Mouse (Mus musculus) hindbrain, embryonic 10.5 days (tissue): Measurements from ENCODE around the gene Arpc2. TPM values are rescaled to one million over a fixed set of nuclear protein-coding genes. Genes with fewer than 3 reads are reported as not detected.
A peak's percentile ranks its signal among the peaks of the same experiment; 100 is the strongest.

ENCODE experiments used
- DNase-seq: peaks from one replicate; pipeline ENCODE4 v3.0.0-alpha.2; 2017; ENCODE audit warnings: low spot score
- H3K27ac ChIP-seq: fragments of 300-500 bp; sonication (generic); 2 replicates; pipeline ENCODE4 v1.5.1; 2016; ENCODE audit warnings: mild to moderate bottlenecking, moderate library complexity
- H3K27me3 ChIP-seq: fragments of 300-500 bp; sonication (generic); 2 replicates; pipeline ENCODE4 v1.6.1; 2016; ENCODE audit warnings: mild to moderate bottlenecking; ENCODE audit not compliant: poor library complexity, insufficient read depth, severe bottlenecking
- H3K36me3 ChIP-seq: fragments of 300-500 bp; sonication (generic); 2 replicates; pipeline ENCODE4 v1.6.1; 2016; ENCODE audit warnings: mild to moderate bottlenecking, moderate library complexity
- H3K4me1 ChIP-seq: fragments of 300-500 bp; sonication (generic); replicated peaks from 2 replicates; pipeline ENCODE4 v1.6.1; 2016; ENCODE audit warnings: mild to moderate bottlenecking
- H3K4me3 ChIP-seq: fragments of 300-500 bp; sonication (generic); 2 replicates; pipeline ENCODE4 v1.5.1; 2016; ENCODE audit warnings: mild to moderate bottlenecking, moderate library complexity
- H3K9me3 ChIP-seq: fragments of 300-500 bp; sonication (generic); 2 replicates; pipeline ENCODE4 v1.6.1; 2016; ENCODE audit warnings: mild to moderate bottlenecking, moderate library complexity
- WGBS: fragments of 180-500 bp; shearing (Covaris S2); methylation state at CpG from one replicate; pipeline ENCODE4 v1.1.7; 2016; 5-methylcytosine and 5-hydroxymethylcytosine counted together
- polyA plus RNA-seq: library from polyadenylated mRNA; unstranded; fragments of >200 nt; fragmentation: Nextera tagmentation; extraction: Ambion mirVana; gene quantifications from 2 replicates; pipeline ENCODE4 v1.2.1, GENCODE M21; 2016

The Arpc2 gene
- polyA plus RNA-seq, 1 experiment from 2014 or later: 352 TPM

DNA sequence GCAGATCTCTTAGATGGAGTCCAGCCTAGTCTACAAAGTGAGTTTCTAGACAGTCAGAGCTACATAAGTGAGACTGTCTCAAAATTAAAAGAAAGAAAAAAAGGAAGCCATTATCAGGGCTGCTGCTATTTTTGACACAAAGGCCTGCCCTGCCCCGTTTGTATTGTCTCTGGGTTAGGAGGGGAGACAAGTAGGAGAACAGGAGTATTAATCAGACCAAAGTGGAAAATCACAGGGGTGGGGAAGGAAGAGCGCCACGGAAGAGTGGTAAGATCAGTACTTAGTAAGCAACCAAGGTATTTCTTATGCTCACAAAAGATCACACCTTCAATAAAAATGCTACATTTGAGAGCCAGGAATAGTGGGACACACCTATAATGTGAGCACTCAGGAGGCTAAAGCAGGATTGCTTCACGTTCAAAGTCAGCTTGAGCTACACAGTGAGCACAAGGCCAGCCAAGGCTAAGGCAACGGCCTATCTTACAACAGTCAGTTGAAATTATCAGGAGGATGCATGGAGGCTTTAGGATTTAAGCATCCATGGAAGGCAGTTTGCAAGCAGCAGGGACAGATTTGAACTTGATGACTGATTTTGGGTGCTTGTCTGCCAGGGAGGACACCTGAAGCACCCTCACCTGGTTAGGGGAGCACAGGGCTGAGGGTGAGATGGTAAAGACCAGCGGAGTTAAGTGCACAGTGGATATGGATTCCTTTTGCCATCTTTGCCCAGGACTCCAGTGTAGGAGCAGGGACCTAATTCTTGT, 64.6 kb downstream of the Arpc2 start:
- DNase-seq: no peak
- WGBS: 88% methylated on average over 6 of the region's 6 CpGs

DNA sequence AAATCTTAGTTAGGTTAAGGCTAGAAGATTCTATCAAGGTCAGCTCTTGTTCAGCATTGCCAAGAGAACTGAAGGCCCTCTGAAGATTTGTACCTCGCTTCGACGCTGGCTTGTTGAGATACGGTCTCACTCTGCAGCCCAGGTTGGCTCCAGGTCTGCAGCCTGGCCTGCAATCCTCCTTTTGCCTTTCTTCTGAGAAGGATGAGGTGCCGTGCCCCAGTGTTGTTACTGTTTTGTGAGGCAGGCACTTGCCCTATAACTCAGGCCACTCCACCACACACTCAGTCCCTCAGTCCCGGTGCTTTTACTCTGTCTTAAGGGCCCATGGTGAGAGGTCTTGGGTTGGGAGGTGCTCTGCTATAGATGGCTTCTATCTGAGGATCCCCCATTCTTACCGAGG, 66.3 kb downstream of the Arpc2 start:
- peaks cover 2% of the 10 kb centered on the region for H3K36me3 ChIP-seq
- H3K27me3 ChIP-seq: peaks cover 14% of the 10 kb centered on the region; the same call in 1 of the 2 replicates
- no peak overlapping the region for H3K4me3 ChIP-seq
- H3K9me3 ChIP-seq: no peaks in the 10 kb centered on the region
- no peak for DNase-seq
- peaks cover 21% of the 10 kb centered on the region for H3K4me1 ChIP-seq
- H3K27ac ChIP-seq: no peak overlapping the region
- 92% methylated on average over 7 of the region's 7 CpGs for WGBS

More for the DNA sequence above, 64.6 kb downstream of the Arpc2 start:
- H3K9me3 ChIP-seq: no peaks in the 10 kb centered on the region
- H3K27ac ChIP-seq: no peak overlapping the region
- peaks cover 7% of the 10 kb centered on the region for H3K36me3 ChIP-seq
- peaks cover 38% of the 10 kb centered on the region for H3K4me1 ChIP-seq
- H3K4me3 ChIP-seq: no peak overlapping the region
- H3K27me3 ChIP-seq: peaks cover 12% of the 10 kb centered on the region; the same call in 1 of the 2 replicates

DNA sequence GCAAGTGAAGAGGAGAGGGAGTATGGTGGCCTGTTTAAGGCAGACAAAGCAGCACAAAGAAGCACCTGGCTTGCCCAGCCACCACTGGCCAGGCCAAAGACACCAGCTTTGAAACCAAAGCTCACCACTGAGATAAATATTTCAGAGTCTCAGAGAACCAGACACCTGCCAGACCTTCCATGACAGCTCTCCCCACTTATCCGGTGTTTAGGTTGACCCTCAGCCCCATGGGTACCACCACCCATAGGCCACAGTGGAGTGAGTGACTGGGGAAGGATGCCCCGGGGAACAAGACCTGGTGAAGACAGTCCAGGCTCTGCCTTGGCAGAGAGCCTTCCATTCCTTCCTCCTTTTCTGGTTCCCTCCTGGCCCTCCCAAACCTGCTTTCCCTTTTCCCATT, 67.0 kb downstream of the Arpc2 start:
- H3K27ac ChIP-seq: no peak overlapping the region
- H3K27me3 ChIP-seq: peaks cover 14% of the 10 kb centered on the region; the same call in 1 of the 2 replicates
- no peaks in the 10 kb centered on the region for H3K9me3 ChIP-seq
- no peak for DNase-seq
- H3K4me1 ChIP-seq: peaks cover 17% of the 10 kb centered on the region
- 73% methylated on average over 2 of the region's 2 CpGs for WGBS
- no peaks in the 10 kb centered on the region for H3K36me3 ChIP-seq
- no peak overlapping the region for H3K4me3 ChIP-seq

DNA sequence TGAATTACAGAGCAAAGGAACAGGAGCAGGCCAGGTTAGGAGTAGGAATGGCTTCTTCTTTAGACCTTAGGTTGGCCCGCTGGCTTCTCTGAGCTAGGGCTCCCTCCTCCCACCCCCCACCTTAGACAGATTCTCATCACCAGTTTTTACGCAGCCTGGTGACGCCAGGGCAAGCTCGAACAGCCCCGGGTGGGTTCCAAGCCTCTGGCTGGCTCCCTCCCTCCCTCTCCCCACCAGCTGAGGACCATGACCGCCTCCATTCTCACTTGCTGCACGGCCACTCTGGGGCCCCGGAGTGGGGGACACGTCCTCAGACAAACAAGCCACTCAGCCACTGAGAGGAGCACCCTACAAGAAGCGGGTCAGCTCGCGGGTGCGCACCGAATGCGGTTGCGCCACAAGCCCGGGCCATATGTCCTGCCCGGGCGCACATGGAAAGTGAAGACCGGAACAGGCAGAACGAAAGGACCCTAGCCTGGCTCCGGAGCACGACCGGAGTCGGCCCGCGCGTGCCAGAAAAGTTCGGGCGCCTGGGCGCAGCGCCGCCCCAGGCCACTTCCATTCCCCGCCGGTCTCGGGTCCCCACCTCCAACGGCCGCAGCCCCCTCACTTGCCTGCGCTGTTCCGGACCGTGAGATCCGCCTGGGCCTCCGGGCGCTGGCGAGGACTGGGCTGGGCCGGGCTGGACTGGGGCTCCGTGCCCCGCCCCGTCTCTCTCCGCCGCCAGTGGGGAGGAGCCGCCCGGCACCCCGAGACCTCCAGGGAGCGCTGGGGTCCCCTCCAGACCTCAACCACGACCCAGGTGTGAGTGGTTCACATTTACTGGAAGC, 67.8 kb downstream of the Arpc2 start:
- Histone ChIP-seq H3K4me1 (peaks cover 17% of the 10 kb centered on the region), H3K27me3 (peaks cover 14% of the 10 kb centered on the region; the same call in 1 of the 2 replicates), H3K9me3 (no peaks in the 10 kb centered on the region), H3K27ac (peak overlapping the region; percentile 83), H3K4me3 (peak overlapping the region; percentile 62), H3K36me3 (no peaks in the 10 kb centered on the region)
- peak; percentile 63 for DNase-seq
- WGBS: under 1% methylated on average over 56 of the region's 56 CpGs

DNA sequence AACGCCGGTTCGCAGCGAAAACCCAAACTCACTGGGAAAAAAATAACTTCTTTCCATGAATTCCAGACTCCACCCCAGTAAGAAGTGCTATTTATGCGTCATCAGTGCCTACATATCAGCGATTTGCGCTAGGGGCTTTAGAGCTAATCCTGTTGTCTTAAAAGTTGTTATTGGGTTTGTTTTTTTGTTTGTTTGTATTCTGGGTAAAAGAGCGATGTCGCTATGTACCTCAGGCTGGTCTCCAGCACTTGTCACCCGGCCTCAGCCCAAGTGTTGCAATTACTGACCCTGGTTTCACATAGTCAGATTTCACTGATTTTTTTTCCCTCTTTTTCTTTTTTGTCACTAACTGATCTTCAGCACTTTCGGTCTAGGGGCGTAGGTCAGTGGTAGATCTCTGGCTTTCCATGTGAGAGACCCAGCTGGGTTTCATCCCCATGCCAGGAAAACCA, 68.5 kb downstream of the Arpc2 start:
- H3K36me3 ChIP-seq: no peaks in the 10 kb centered on the region
- 5% methylated on average over 12 of the region's 12 CpGs for WGBS
- no peak for DNase-seq
- peak overlapping the region; percentile 62 for H3K4me3 ChIP-seq
- H3K4me1 ChIP-seq: peaks cover 17% of the 10 kb centered on the region
- peaks cover 14% of the 10 kb centered on the region; the same call in 1 of the 2 replicates for H3K27me3 ChIP-seq
- no peaks in the 10 kb centered on the region for H3K9me3 ChIP-seq
- peak overlapping the region; percentile 83 for H3K27ac ChIP-seq

DNA sequence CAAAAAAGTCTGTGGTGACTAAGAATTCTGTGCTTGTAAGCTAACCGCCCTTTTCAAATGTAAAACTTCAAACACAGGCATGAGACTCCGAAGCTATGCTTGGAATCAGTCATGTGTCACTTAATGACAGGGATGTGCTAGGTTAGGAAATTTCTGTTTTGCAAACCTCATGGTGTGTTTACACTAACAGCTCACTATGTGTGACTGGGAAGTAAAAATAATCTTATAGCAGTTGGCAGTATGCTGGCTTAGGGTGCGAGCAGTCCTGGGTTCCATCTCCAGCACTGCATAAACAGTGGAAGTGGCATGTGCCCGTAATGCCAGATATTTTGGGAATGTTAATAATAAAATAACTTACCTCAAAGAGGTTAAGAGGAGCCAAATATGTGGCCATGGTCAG, 69.1 kb downstream of the Arpc2 start:
- WGBS: 78% methylated on average over 4 of the region's 4 CpGs
- no peak for DNase-seq
- Histone ChIP-seq H3K36me3 (no peaks in the 10 kb centered on the region), H3K4me1 (peaks cover 19% of the 10 kb centered on the region), H3K9me3 (no peaks in the 10 kb centered on the region), H3K4me3 (no peak overlapping the region), H3K27ac (no peak overlapping the region), H3K27me3 (peaks cover 14% of the 10 kb centered on the region; the same call in 1 of the 2 replicates)

DNA sequence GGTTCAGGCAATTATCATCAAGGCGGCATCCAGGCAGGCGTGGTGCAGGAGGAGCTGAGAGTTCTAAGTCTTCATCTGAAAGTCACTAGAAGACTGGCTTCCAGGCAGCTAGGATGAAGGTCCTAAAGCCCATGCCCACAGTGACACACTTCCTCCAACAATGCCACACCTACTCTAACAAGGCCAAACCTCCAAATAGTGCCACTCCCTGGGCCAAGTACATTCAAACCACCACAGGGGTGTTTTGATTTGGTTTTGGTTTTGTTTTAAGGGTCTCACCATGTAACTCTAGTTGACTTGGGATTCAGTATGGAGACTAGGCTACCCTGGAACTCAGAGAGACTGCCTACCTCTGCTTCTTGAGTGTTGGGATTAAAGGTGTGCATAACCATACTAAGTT, 69.6 kb downstream of the Arpc2 start, which contains the start of gene Tmbim1:
Tmbim1 (minus strand) TSS at position 101 of the 400 bp plus-strand sequence.
- Histone ChIP-seq H3K9me3 (no peaks in the 10 kb centered on the region), H3K27me3 (peaks cover 14% of the 10 kb centered on the region; the same call in 1 of the 2 replicates), H3K27ac (no peak within 1 kb of the TSS), H3K36me3 (no peaks in the 10 kb centered on the region), H3K4me1 (peaks cover 20% of the 10 kb centered on the region), H3K4me3 (peak within 1 kb of the TSS; percentile 62; the same call in 1 of the 2 replicates)
- DNase-seq: no peak
- 86% methylated on average over 2 of the region's 2 CpGs for WGBS

DNA sequence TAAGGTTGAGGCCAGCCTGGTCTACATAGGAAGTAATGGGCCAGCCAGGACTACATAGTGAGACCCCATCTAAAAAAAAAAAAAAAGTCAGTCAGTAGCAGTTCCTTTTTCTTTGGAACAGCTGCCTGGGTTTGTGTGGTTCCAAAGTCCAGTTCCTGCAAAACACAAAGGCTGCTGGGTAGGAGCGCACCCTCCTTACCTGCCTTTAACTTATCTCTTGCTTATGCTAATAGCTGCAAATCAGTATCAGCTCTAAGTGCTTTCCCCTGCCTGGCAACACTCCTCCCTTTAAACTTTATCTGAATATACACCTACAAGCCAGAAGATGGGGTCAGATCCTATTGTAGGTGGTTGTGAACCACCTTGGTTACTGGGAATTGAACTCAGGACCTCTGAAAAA, 71.3 kb downstream of the Arpc2 start:
- no peak for DNase-seq
- no peaks in the 10 kb centered on the region for H3K9me3 ChIP-seq
- peaks cover 20% of the 10 kb centered on the region for H3K4me1 ChIP-seq
- no peak overlapping the region for H3K4me3 ChIP-seq
- no peaks in the 10 kb centered on the region for H3K36me3 ChIP-seq
- H3K27me3 ChIP-seq: peaks cover 14% of the 10 kb centered on the region; the same call in 1 of the 2 replicates
- H3K27ac ChIP-seq: no peak overlapping the region
- 82% methylated on average over 1 of the region's 1 CpGs for WGBS

DNA sequence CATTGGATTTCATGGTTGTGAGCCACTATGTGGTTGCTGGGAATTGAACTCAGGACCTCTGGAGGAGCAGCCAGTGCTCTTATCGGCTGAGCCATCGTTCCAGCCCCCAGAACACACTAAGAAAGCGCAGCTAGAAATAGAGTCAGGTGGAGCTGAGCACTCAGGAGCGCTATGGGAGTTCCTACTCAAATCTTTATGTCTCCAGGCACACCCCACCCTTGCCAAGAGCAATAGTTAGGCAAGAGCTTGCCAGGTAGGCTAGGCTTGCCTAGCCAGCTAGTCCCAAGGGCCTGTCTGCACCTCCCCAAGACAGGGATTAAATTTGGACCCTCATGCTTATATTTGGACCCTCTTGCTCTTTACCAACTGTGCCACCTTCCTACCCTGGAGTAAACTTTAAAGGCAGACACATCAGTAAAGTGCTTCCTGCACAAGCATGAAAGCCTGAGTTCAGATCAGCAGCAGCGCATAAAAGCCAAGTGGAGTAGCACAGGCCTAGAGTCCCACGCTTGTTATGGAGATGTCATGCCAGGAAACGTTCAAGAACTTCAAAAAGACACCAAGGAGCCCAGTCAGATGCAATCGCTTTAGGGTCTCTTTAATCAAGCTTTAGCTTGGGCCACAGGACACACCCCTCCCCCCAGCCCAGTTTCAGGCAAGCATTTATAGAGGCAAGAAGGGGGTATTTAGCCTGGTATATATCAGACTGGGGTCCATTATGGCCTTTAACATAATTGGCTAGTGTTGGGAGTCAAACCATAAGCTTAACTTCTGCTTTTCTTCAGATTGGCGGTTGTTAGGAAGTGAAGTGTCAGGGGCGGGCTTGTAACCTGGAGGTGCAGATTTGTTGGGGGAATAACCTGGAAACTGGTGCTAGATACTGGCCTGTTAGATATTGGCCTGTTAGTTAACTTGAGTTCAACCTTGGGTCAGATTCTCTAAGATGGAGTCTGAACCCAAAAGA, 72.4 kb downstream of the Arpc2 start:
- Histone ChIP-seq H3K4me1 (peaks cover 16% of the 10 kb centered on the region), H3K36me3 (no peaks in the 10 kb centered on the region), H3K4me3 (no peak overlapping the region), H3K27ac (no peak overlapping the region), H3K9me3 (no peaks in the 10 kb centered on the region), H3K27me3 (peaks cover 10% of the 10 kb centered on the region; the same call in 1 of the 2 replicates)
- WGBS: 76% methylated on average over 10 of the region's 10 CpGs
- DNase-seq: no peak

DNA sequence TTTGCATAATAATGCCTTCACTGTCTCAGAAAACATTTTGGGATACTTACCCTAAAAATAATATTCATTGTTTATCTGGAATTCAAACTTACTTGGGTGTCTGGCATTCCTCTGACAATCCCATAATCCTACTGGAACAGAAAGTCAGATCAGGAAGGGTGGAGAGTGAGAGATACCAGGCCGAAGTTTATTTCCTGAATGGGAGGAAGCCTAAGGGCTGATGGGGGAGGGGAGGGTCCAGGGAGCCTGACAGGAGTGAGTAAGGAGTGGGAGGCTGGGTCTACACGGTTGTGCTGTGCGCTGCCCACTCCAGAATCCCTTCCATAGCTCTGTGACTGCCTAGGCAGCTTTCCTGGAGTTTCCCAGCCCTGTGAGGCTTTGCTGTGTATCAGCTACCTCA, 73.9 kb downstream of the Arpc2 start:
- Histone ChIP-seq H3K4me3 (no peak overlapping the region), H3K27ac (peak overlapping the region; percentile 59; the same call in 1 of the 2 replicates), H3K27me3 (peaks cover 10% of the 10 kb centered on the region; the same call in 1 of the 2 replicates), H3K36me3 (no peaks in the 10 kb centered on the region), H3K4me1 (peaks cover 3% of the 10 kb centered on the region; the same call in 1 of the 2 replicates), H3K9me3 (no peaks in the 10 kb centered on the region)
- DNase-seq: no peak
- WGBS: 62% methylated on average over 3 of the region's 3 CpGs

DNA sequence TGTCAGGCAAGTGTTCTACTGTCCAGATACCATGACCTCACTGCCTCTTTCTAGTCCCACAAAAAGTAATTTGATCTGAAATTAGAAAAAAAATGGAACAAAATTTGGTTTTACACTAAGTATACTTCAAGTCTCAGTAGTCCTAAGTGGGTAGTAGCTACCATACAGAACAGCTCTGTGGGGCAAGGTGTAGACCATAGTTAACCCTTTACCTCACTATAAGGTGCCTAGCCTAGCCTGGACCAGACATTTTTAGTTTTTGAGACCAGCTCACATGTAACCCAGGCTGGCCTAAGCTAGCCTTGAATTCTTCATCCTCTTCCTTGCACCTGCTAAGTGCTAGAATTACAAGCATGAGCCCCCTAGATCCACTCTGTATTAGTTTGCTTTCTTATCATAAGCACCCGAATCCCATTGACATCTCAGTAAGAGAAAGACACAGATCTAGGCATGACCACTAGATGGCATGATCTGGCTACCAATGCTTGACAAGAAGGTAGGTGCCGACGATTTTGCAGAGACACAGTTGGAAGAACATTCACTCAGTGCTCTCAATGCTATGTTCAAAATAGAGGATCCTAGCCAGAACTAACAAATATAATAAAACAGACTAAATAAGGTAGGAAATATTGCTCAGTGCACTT, 77.3 kb downstream of the Arpc2 start:
- H3K27ac ChIP-seq: no peak overlapping the region
- no peaks in the 10 kb centered on the region for H3K27me3 ChIP-seq
- H3K9me3 ChIP-seq: no peaks in the 10 kb centered on the region
- no peak overlapping the region for H3K4me3 ChIP-seq
- peaks cover 10% of the 10 kb centered on the region; the same call in 1 of the 2 replicates for H3K4me1 ChIP-seq
- 8% methylated on average over 3 of the region's 3 CpGs for WGBS
- H3K36me3 ChIP-seq: no peaks in the 10 kb centered on the region
- peak; percentile 39 for DNase-seq
